In the genomic region with DNA sequence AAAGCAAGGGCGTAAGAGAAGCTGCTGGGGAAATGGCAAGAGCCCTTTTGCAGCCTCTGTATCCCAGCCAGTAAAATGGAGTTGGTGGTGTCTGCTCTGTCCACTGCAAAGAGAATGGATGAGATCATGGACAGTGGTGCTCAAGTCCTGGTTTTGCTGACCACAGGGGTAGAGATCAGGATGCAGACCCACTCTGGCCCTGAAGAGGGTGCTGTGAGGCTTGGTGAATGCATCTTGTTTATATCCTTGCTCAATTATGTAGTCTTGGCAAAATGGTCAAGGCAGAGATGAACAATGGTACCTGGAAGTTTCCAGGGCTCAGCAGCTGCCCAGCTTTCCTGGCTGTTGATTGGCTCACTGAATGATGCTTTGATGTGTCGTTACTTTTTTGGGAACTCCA, we compare ENCODE assay signal across 26 mouse cellular contexts. TPM values are rescaled to one million over a fixed set of nuclear protein-coding genes. Genes with fewer than 3 reads are reported as not detected.
DNase-seq lines count a peak whose midpoint lies in the region; ATAC-seq and TF ChIP-seq lines count a peak whose summit lies in the region.
"Had no signal": no experiment of that assay in that cellular context is flagged by ENCODE, and none has a peak within 500 bp of the region (broad histone marks: within the 10 kb centered on the region; RNA-seq: fewer than 3 reads in every experiment).

No protein-coding gene starts in this region.

- H3K36me3 ChIP-seq in heart, embryonic 12.5 days, result no peaks in the 10 kb centered on the region
- no peaks in the 10 kb centered on the region for H3K36me3 ChIP-seq in liver, postnatal 0 days (replicated peaks; ENCODE audit: insufficient read depth, low read length)
- H3K36me3 ChIP-seq in liver, embryonic 11.5 days (ENCODE audit: control insufficient read depth, insufficient read depth, low read length), result no peaks in the 10 kb centered on the region
- no peaks in the 10 kb centered on the region for H3K36me3 ChIP-seq in ES-Bruce4 (ENCODE audit: control insufficient read depth, insufficient read depth, low read length, poor library complexity, severe bottlenecking)
- H3K36me3 ChIP-seq: limb, embryonic 12.5 days; midbrain, embryonic 13.5 days had no signal

- H3K9me3 ChIP-seq in heart, embryonic 12.5 days (replicated peaks), result peaks cover 95% of the 10 kb centered on the region
- H3K9me3 ChIP-seq in liver, postnatal 0 days (ENCODE audit: low read length), result peaks cover 73% of the 10 kb centered on the region
- peaks cover 89% of the 10 kb centered on the region for H3K9me3 ChIP-seq in liver, embryonic 11.5 days (ENCODE audit: control insufficient read depth, low read length)
- no peaks in the 10 kb centered on the region; the same call in 1 of the 2 replicates for H3K9me3 ChIP-seq in ES-Bruce4 (replicated peaks; ENCODE audit: control insufficient read depth, insufficient read depth, low read length, poor library complexity, severe bottlenecking)

- 69% methylated on average over 2 of the region's 2 CpGs for whole genome bisulfite sequencing in heart, embryonic 12.5 days
- WGBS in liver, postnatal 0 days (ENCODE audit: insufficient replicate concordance), result 70% methylated on average over 2 of the region's 2 CpGs
- 77% methylated on average over 2 of the region's 2 CpGs for WGBS in liver, embryonic 11.5 days

- TF ChIP-seq EP300 in liver, postnatal 0 days (IDR thresholded peaks at IDR 0.05; ENCODE audit: low read depth), result no peak
- no peak for TF ChIP-seq EP300 in ES-Bruce4 (IDR thresholded peaks at IDR 0.05; ENCODE audit: insufficient read depth, low read depth, low read length)

- H3K9ac ChIP-seq in heart, embryonic 12.5 days, result no peak overlapping the region
- H3K9ac ChIP-seq in liver, postnatal 0 days (replicated peaks), result no peak overlapping the region
- H3K9ac ChIP-seq in liver, embryonic 11.5 days (ENCODE audit: low read depth, low read length), result no peak overlapping the region
- H3K9ac ChIP-seq in ES-Bruce4 (ENCODE audit: low read depth, poor library complexity, severe bottlenecking), result no peak overlapping the region
- H3K9ac ChIP-seq: forebrain, embryonic 13.5 days; limb, embryonic 12.5 days; liver, embryonic 14.5 days; midbrain, embryonic 13.5 days had no signal

- TF ChIP-seq POLR2A in ES-Bruce4 (IDR thresholded peaks at IDR 0.05; ENCODE audit: insufficient read depth, low read length), result no peak

- no peak overlapping the region for H3K4me2 ChIP-seq in heart, embryonic 12.5 days
- H3K4me2 ChIP-seq in liver, postnatal 0 days (ENCODE audit: low read depth, low read length), result no peak overlapping the region
- H3K4me2 ChIP-seq in liver, embryonic 11.5 days, result no peak overlapping the region
- H3K4me2 ChIP-seq: forebrain, embryonic 13.5 days; limb, embryonic 12.5 days; midbrain, embryonic 13.5 days had no signal

- DNase-seq in heart, postnatal 10 days, result peak; percentile 13 to 37
- DNase-seq in liver, postnatal 0 days, result peak; percentile 16
- DNase-seq in liver, embryonic 11.5 days (ENCODE audit: low spot score), result no peak
- peak; percentile 39 for DNase-seq in A20 (ENCODE audit: low read depth, low spot score)
- DNase-seq in spleen, adult 18-20 months, result no peak
- DNase-seq: adrenal gland, adult 2 months; cerebellum, adult 11 months; cerebellum, postnatal 36 days; kidney, adult 18-20 months; thymus, adult 2 months had no signal

- H3K27ac ChIP-seq in heart, embryonic 12.5 days (ENCODE audit: poor library complexity, severe bottlenecking), result no peak overlapping the region
- no peak overlapping the region for H3K27ac ChIP-seq in liver, postnatal 0 days (ENCODE audit: low read depth)
- H3K27ac ChIP-seq in liver, embryonic 11.5 days (ENCODE audit: low read depth, low read length), result no peak overlapping the region
- no peak overlapping the region for H3K27ac ChIP-seq in ES-Bruce4 (ENCODE audit: insufficient read depth, low read length)
- H3K27ac ChIP-seq: forebrain, embryonic 13.5 days; hindbrain, postnatal 0 days; limb, embryonic 12.5 days; liver, embryonic 14.5 days; midbrain, embryonic 13.5 days had no signal

- intact Hi-C loops in heart, postnatal 10 days (cut with DNase I), result no loop called here

- ATAC-seq in heart, embryonic 12.5 days (ENCODE audit: insufficient number of reproducible peaks, low FRiP score), result no peak
- ATAC-seq in liver, postnatal 0 days, result no peak
- no peak for ATAC-seq in liver, embryonic 11.5 days (replicated peaks; ENCODE audit: low FRiP score)
- ATAC-seq: forebrain, embryonic 13.5 days; hindbrain, postnatal 0 days; midbrain, embryonic 13.5 days had no signal

- TF ChIP-seq CTCF in liver, postnatal 0 days (IDR thresholded peaks at IDR 0.05; ENCODE audit: low read depth), result no peak
- peak; percentile 61 for TF ChIP-seq CTCF in ES-Bruce4 (IDR thresholded peaks at IDR 0.05; ENCODE audit: low read depth, low read length)

- H3K4me3 ChIP-seq in heart, embryonic 12.5 days, result no peak overlapping the region
- no peak overlapping the region for H3K4me3 ChIP-seq in liver, postnatal 0 days (ENCODE audit: low read depth, low read length)
- no peak overlapping the region for H3K4me3 ChIP-seq in liver, embryonic 11.5 days (ENCODE audit: low read depth, low read length)
- H3K4me3 ChIP-seq in ES-Bruce4 (ENCODE audit: low read depth, low read length), result no peak overlapping the region
- H3K4me3 ChIP-seq: forebrain, embryonic 13.5 days; limb, embryonic 12.5 days; midbrain, embryonic 13.5 days had no signal

- H3K27me3 ChIP-seq in heart, embryonic 12.5 days (replicated peaks), result no peaks in the 10 kb centered on the region
- H3K27me3 ChIP-seq in liver, postnatal 0 days (ENCODE audit: insufficient read depth, low read length), result no peaks in the 10 kb centered on the region
- H3K27me3 ChIP-seq in liver, embryonic 11.5 days (replicated peaks; ENCODE audit: control insufficient read depth, insufficient read depth, low read length), result no peaks in the 10 kb centered on the region
- H3K27me3 ChIP-seq in ES-Bruce4 (ENCODE audit: control insufficient read depth, insufficient read depth, low read length, poor library complexity, severe bottlenecking), result no peaks in the 10 kb centered on the region
- H3K27me3 ChIP-seq: forebrain, embryonic 13.5 days; limb, embryonic 12.5 days; midbrain, embryonic 13.5 days had no signal

- H3K4me1 ChIP-seq in heart, embryonic 12.5 days (replicated peaks), result no peaks in the 10 kb centered on the region
- no peaks in the 10 kb centered on the region for H3K4me1 ChIP-seq in liver, postnatal 0 days (ENCODE audit: insufficient read depth)
- no peaks in the 10 kb centered on the region for H3K4me1 ChIP-seq in liver, embryonic 11.5 days (replicated peaks; ENCODE audit: control insufficient read depth, insufficient read depth, low read length)
- no peaks in the 10 kb centered on the region for H3K4me1 ChIP-seq in ES-Bruce4 (ENCODE audit: control insufficient read depth, insufficient read depth, low read length)
- H3K4me1 ChIP-seq: forebrain, embryonic 13.5 days; limb, embryonic 12.5 days; midbrain, embryonic 13.5 days had no signal

RNA-seq across cellular contexts. Expression of a gene that starts 5.4 kb away (rescaled TPM):
- not detected for total RNA-seq in heart, postnatal 10 days (2021)
- polyA plus RNA-seq in heart, embryonic 12.5 days (2016; fragmentation: Nextera tagmentation; extraction: Ambion mirVana), result not detected in 2 replicates
- polyA plus RNA-seq in liver, postnatal 0 days (2015; fragmentation: Nextera tagmentation; extraction: Ambion mirVana), result not detected in 2 replicates
- polyA plus RNA-seq in liver, embryonic 11.5 days (2014; fragmentation: Nextera tagmentation; extraction: Ambion mirVana), result not detected in 2 replicates
- polyA plus RNA-seq in ES-Bruce4 (2011; ENCODE audit: insufficient read depth, insufficient read length, low read depth, missing spikeins), result not detected in 2 replicates
- total RNA-seq: adrenal gland, adult 2 months; heart, adult 8-10 months; hematopoietic stem cell, adult 5-6 weeks; hindbrain, postnatal 0 days; layer of hippocampus, adult 18-20 months; left cerebral cortex, adult 8-10 months; megakaryocyte progenitor cell, adult 5-6 weeks; MEL; neutrophil, adult 5-6 weeks had no signal
- polyA plus RNA-seq: adrenal gland, adult 2 months; brain, embryonic 14.5 days; forebrain, embryonic 13.5 days; hindbrain, postnatal 0 days; limb, embryonic 12.5 days; liver, embryonic 14.5 days; midbrain, embryonic 13.5 days; stomach, embryonic 14.5 days; thymus, adult 2 months had no signal

RNA-seq across cellular contexts. Expression of a gene that starts 14.5 kb away (rescaled TPM):
- total RNA-seq in heart, postnatal 10 days (2021), result not detected
- polyA plus RNA-seq in heart, embryonic 12.5 days (2016; fragmentation: Nextera tagmentation; extraction: Ambion mirVana), result not detected in 2 replicates
- polyA plus RNA-seq in liver, postnatal 0 days (2015; fragmentation: Nextera tagmentation; extraction: Ambion mirVana), result not detected in 2 replicates
- polyA plus RNA-seq in liver, embryonic 11.5 days (2014; fragmentation: Nextera tagmentation; extraction: Ambion mirVana), result not detected in 2 replicates
- polyA plus RNA-seq in ES-Bruce4 (2011; ENCODE audit: insufficient read depth, insufficient read length, low read depth, missing spikeins), result not detected in 2 replicates
- total RNA-seq: adrenal gland, adult 2 months; heart, adult 8-10 months; hematopoietic stem cell, adult 5-6 weeks; hindbrain, postnatal 0 days; layer of hippocampus, adult 18-20 months; left cerebral cortex, adult 8-10 months; megakaryocyte progenitor cell, adult 5-6 weeks; MEL; neutrophil, adult 5-6 weeks had no signal
- polyA plus RNA-seq: adrenal gland, adult 2 months; brain, embryonic 14.5 days; forebrain, embryonic 13.5 days; hindbrain, postnatal 0 days; limb, embryonic 12.5 days; liver, embryonic 14.5 days; midbrain, embryonic 13.5 days; stomach, embryonic 14.5 days; thymus, adult 2 months had no signal

Comparison
In these comparisons a context has a peak if more than half of its experiments do, and no peak if none do; other contexts are left out.
1. DNase-seq: peak in heart, postnatal 10 days (2 of 2), liver, postnatal 0 days (single experiment) and A20 (single experiment); none in liver, embryonic 11.5 days (single experiment) and spleen, adult 18-20 months (0 of 2).